Mouse (Mus musculus) heart, postnatal 25 days (tissue): ENCODE measurements at regions not wholly inside any gene's neighbourhood (a gene's known extent, or its start where the extent isn't known, plus 50 kb on each side); places are given as distances from the start of the nearest gene placed in this dataset.
"Not testable (repeated sequence)": the region's sequence is repeated elsewhere in the genome, so short reads cannot be mapped to it uniquely, and the experiment has no call there.

Experiments
- DNase-seq: peaks from one replicate; pipeline ENCODE4 v3.0.0; 2022; ENCODE audit warnings: low spot score
- intact Hi-C: fragments of 180-260 bp; cut with DNase I; formaldehyde crosslinking; loops from one replicate; pipeline ENCODE4 v1.15.1; 2025

GRCm38 (mm10) chr6:31822186-31823085 is 227.6 kb upstream of the 1700012A03Rik start:
- intact Hi-C loops, result no loop called here
- no peak for DNase-seq

- DNase-seq, result no peak
- intact Hi-C loops, result no loop called here
Observed at GRCm38 (mm10) chr6:31821621-31822020, 228.4 kb upstream of the 1700012A03Rik start.

- intact Hi-C loops, result no loop called here
- no peak for DNase-seq
Observed at GRCm38 (mm10) chr6:31817640-31818039, 232.4 kb upstream of the 1700012A03Rik start.

- no peak for DNase-seq
- intact Hi-C loops, result no loop called here
Observed at GRCm38 (mm10) chr6:31811890-31812289, 238.2 kb upstream of the 1700012A03Rik start.

GRCm38 (mm10) chr6:31810602-31811512 is 239.2 kb upstream of the 1700012A03Rik start:
- no peak for DNase-seq
- intact Hi-C loops, result no loop called here

GRCm38 (mm10) chr6:31804468-31804867 is 240.7 kb upstream of the Podxl start:
- DNase-seq, intact Hi-C loops: not testable (repeated sequence)

- DNase-seq, intact Hi-C loops: not testable (repeated sequence)
Observed at GRCm38 (mm10) chr6:31803222-31803621, 239.4 kb upstream of the Podxl start.

- no peak for DNase-seq
- intact Hi-C loops, result no loop called here
Observed at GRCm38 (mm10) chr6:31791547-31791946, 227.8 kb upstream of the Podxl start.

GRCm38 (mm10) chr6:31790906-31791305 is 227.1 kb upstream of the Podxl start:
- intact Hi-C loops, result no loop called here
- DNase-seq, result no peak

GRCm38 (mm10) chr6:31776841-31777240 is 213.1 kb upstream of the Podxl start:
- no peak for DNase-seq
- intact Hi-C loops, result no loop called here

- DNase-seq, result no peak
- intact Hi-C loops, result no loop called here
Observed at GRCm38 (mm10) chr6:31771916-31772315, 208.1 kb upstream of the Podxl start.

GRCm38 (mm10) chr6:31745589-31745988 is 181.8 kb upstream of the Podxl start:
- DNase-seq, result no peak
- intact Hi-C loops, result no loop called here

- DNase-seq, result no peak
- intact Hi-C loops, result no loop called here
Observed at GRCm38 (mm10) chr6:31731391-31731790, 167.6 kb upstream of the Podxl start.

- intact Hi-C loops, result no loop called here
- DNase-seq, result no peak
Observed at GRCm38 (mm10) chr6:31719614-31720013, 155.8 kb upstream of the Podxl start.

- DNase-seq, result no peak
Observed at GRCm38 (mm10) chr6:31718843-31719242, 155.1 kb upstream of the Podxl start.

GRCm38 (mm10) chr6:31717531-31717930 is 153.8 kb upstream of the Podxl start:
- intact Hi-C loops, result no loop called here
- DNase-seq, result no peak

More at GRCm38 (mm10) chr6:31718843-31719242, 155.1 kb upstream of the Podxl start:
- intact Hi-C loops, result no loop called here

GRCm38 (mm10) chr6:31707256-31707655 is 143.5 kb upstream of the Podxl start:
- intact Hi-C loops, result no loop called here
- no peak for DNase-seq

GRCm38 (mm10) chr6:31704191-31704590 is 140.4 kb upstream of the Podxl start:
- intact Hi-C loops, result no loop called here
- DNase-seq, result no peak

GRCm38 (mm10) chr6:31702931-31703330 is 139.2 kb upstream of the Podxl start:
- DNase-seq, result no peak
- intact Hi-C loops, result no loop called here

- intact Hi-C loops, result no loop called here
- DNase-seq, result no peak
Observed at GRCm38 (mm10) chr6:31695885-31696284, 132.1 kb upstream of the Podxl start.

- intact Hi-C loops, result no loop called here
- no peak for DNase-seq
Observed at GRCm38 (mm10) chr6:31693047-31693446, 129.3 kb upstream of the Podxl start.
